In the genomic region with DNA sequence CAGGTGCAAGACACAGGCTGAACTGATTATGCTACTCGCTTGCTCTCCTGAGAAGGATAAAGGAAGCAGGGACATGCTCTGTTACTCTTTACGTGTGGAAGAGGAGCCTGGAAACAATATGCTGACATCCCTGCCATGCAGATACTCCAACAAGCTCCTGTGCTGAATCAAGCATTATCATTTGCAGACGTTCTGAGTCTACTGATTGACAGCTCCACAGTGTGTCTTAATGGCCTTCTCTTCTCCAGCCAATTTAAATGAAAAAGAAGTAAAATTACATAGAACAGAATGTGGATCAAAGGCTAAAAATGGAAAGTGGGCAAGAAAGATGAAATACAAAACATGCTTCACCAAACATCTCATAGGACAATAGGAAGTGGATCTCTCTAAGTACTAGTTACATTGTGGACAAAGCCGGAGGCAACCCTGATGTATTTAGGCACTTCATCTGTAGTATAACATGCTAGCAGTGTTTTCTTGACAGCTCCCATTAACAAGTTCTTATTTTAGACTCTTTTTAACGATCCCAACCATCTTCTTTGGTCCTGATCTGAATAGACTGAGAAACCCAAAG, we compare ENCODE assay signal across 34 mouse cellular contexts. TPM values are rescaled to one million over a fixed set of nuclear protein-coding genes. Genes with fewer than 3 reads are reported as not detected.
DNase-seq lines count a peak whose midpoint lies in the region; ATAC-seq and TF ChIP-seq lines count a peak whose summit lies in the region.
"Had no signal": no experiment of that assay in that cellular context is flagged by ENCODE, and none has a peak within 500 bp of the region (broad histone marks: within the 10 kb centered on the region; RNA-seq: fewer than 3 reads in every experiment).

No protein-coding gene starts in this region.

- no peaks in the 10 kb centered on the region for H3K36me3 ChIP-seq in embryonic facial prominence, embryonic 11.5 days (replicated peaks; ENCODE audit: control insufficient read depth, insufficient read depth, low read depth, low read length)
- no peaks in the 10 kb centered on the region for H3K36me3 ChIP-seq in embryonic facial prominence, embryonic 10.5 days (replicated peaks)
- no peaks in the 10 kb centered on the region for H3K36me3 ChIP-seq in forebrain, embryonic 14.5 days (ENCODE audit: control insufficient read depth, insufficient read depth, low read length)
- H3K36me3 ChIP-seq in forebrain, embryonic 10.5 days (replicated peaks): no peaks in the 10 kb centered on the region
- H3K36me3 ChIP-seq in midbrain, embryonic 11.5 days (ENCODE audit: control insufficient read depth, insufficient read depth, low read length): no peaks in the 10 kb centered on the region
- H3K36me3 ChIP-seq in midbrain, postnatal 0 days (ENCODE audit: insufficient read depth, low read length): no peaks in the 10 kb centered on the region
- no peaks in the 10 kb centered on the region for H3K36me3 ChIP-seq in forebrain, embryonic 15.5 days
- H3K36me3 ChIP-seq: embryonic facial prominence, embryonic 13.5 days; G1E; heart, embryonic 10.5 days; heart, embryonic 13.5 days; hindbrain, embryonic 13.5 days; intestine, embryonic 15.5 days had no signal

- ATAC-seq in embryonic facial prominence, embryonic 11.5 days (replicated peaks; ENCODE audit: insufficient number of reproducible peaks, low FRiP score, low TSS enrichment, low read depth): no peak
- ATAC-seq in forebrain, embryonic 14.5 days: peak; percentile 52
- no peak for ATAC-seq in midbrain, embryonic 11.5 days (ENCODE audit: low FRiP score)
- no peak for ATAC-seq in midbrain, postnatal 0 days (ENCODE audit: low FRiP score)
- peak; percentile 46; the same call in 1 of the 2 replicates for ATAC-seq in forebrain, embryonic 15.5 days (replicated peaks)
- no peak for ATAC-seq in CD4-positive, CD25-positive, alpha-beta regulatory T cell, adult 4 months
- ATAC-seq: hindbrain, embryonic 16.5 days; intestine, embryonic 15.5 days; Patski had no signal

- no peaks in the 10 kb centered on the region for H3K9me3 ChIP-seq in embryonic facial prominence, embryonic 11.5 days (replicated peaks; ENCODE audit: control insufficient read depth, low read length)
- no peaks in the 10 kb centered on the region for H3K9me3 ChIP-seq in embryonic facial prominence, embryonic 10.5 days
- H3K9me3 ChIP-seq in forebrain, embryonic 14.5 days (replicated peaks; ENCODE audit: control insufficient read depth, low read length): no peaks in the 10 kb centered on the region
- H3K9me3 ChIP-seq in forebrain, embryonic 10.5 days: no peaks in the 10 kb centered on the region
- H3K9me3 ChIP-seq in midbrain, embryonic 11.5 days (ENCODE audit: control insufficient read depth, low read length): no peaks in the 10 kb centered on the region
- no peaks in the 10 kb centered on the region for H3K9me3 ChIP-seq in midbrain, postnatal 0 days (ENCODE audit: low read length)
- no peaks in the 10 kb centered on the region for H3K9me3 ChIP-seq in forebrain, embryonic 15.5 days
- H3K9me3 ChIP-seq: embryonic facial prominence, embryonic 13.5 days; G1E; heart, embryonic 10.5 days; heart, embryonic 13.5 days; hindbrain, embryonic 13.5 days; intestine, embryonic 15.5 days had no signal

- H3K27ac ChIP-seq in embryonic facial prominence, embryonic 11.5 days (replicated peaks; ENCODE audit: low read depth, low read length): no peak overlapping the region
- H3K27ac ChIP-seq in embryonic facial prominence, embryonic 10.5 days (replicated peaks): no peak overlapping the region
- no peak overlapping the region for H3K27ac ChIP-seq in forebrain, embryonic 14.5 days (ENCODE audit: low read depth, low read length)
- H3K27ac ChIP-seq in forebrain, embryonic 10.5 days: no peak overlapping the region
- H3K27ac ChIP-seq in midbrain, embryonic 11.5 days (ENCODE audit: low read depth, low read length): no peak overlapping the region
- H3K27ac ChIP-seq in midbrain, postnatal 0 days (ENCODE audit: low read depth, low read length): no peak overlapping the region
- no peak overlapping the region for H3K27ac ChIP-seq in forebrain, embryonic 15.5 days (replicated peaks)
- H3K27ac ChIP-seq: embryonic facial prominence, embryonic 13.5 days; heart, adult 2 months; heart, embryonic 10.5 days; heart, embryonic 13.5 days; hindbrain, embryonic 13.5 days; intestine, embryonic 15.5 days had no signal

- H3K4me2 ChIP-seq in embryonic facial prominence, embryonic 11.5 days (ENCODE audit: low read depth, low read length): no peak overlapping the region
- no peak overlapping the region for H3K4me2 ChIP-seq in forebrain, embryonic 14.5 days (ENCODE audit: low read length)
- no peak overlapping the region for H3K4me2 ChIP-seq in midbrain, embryonic 11.5 days
- H3K4me2 ChIP-seq in midbrain, postnatal 0 days (ENCODE audit: low read depth, low read length, poor library complexity, severe bottlenecking): no peak overlapping the region
- H3K4me2 ChIP-seq in forebrain, embryonic 15.5 days (replicated peaks): no peak overlapping the region
- H3K4me2 ChIP-seq: embryonic facial prominence, embryonic 13.5 days; heart, embryonic 13.5 days; hindbrain, embryonic 13.5 days; intestine, embryonic 15.5 days had no signal

- H3K9ac ChIP-seq in embryonic facial prominence, embryonic 11.5 days (replicated peaks; ENCODE audit: low read length): no peak overlapping the region
- H3K9ac ChIP-seq in forebrain, embryonic 14.5 days (ENCODE audit: low read length): no peak overlapping the region
- H3K9ac ChIP-seq in midbrain, embryonic 11.5 days (ENCODE audit: low read length): no peak overlapping the region
- no peak overlapping the region for H3K9ac ChIP-seq in midbrain, postnatal 0 days (replicated peaks; ENCODE audit: low read length, poor library complexity, severe bottlenecking)
- H3K9ac ChIP-seq in forebrain, embryonic 15.5 days (replicated peaks): no peak overlapping the region
- H3K9ac ChIP-seq: embryonic facial prominence, embryonic 13.5 days; heart, embryonic 13.5 days; hindbrain, embryonic 13.5 days; intestine, embryonic 15.5 days had no signal

- DNase-seq in embryonic facial prominence, embryonic 11.5 days (ENCODE audit: low spot score): peak; percentile 6
- DNase-seq in embryonic facial prominence, embryonic 10.5 days (ENCODE audit: low spot score): no peak
- peak; percentile 32 for DNase-seq in forebrain, embryonic 14.5 days (ENCODE audit: low spot score)
- DNase-seq in forebrain, embryonic 10.5 days (ENCODE audit: extremely low spot score, low spot score): no peak
- DNase-seq in midbrain, embryonic 11.5 days (ENCODE audit: low spot score, missing footprints): peak; percentile 83
- DNase-seq in midbrain, postnatal 0 days (ENCODE audit: low spot score): no peak
- DNase-seq: adrenal gland, postnatal 10 days; adrenal gland, postnatal 36 days; cerebellum, adult 11-12 months; cerebellum, adult 8-10 months; cerebellum, postnatal 10 days; gastrocnemius, postnatal 10 days; gastrocnemius, postnatal 36 days; heart, adult 2 months; heart, postnatal 14 days; heart, postnatal 4 days; kidney, adult 11 months; kidney, adult 8-10 months had no signal

- H3K4me3 ChIP-seq in embryonic facial prominence, embryonic 11.5 days (ENCODE audit: low read depth, low read length): no peak overlapping the region
- H3K4me3 ChIP-seq in embryonic facial prominence, embryonic 10.5 days: no peak overlapping the region
- no peak overlapping the region for H3K4me3 ChIP-seq in forebrain, embryonic 14.5 days (ENCODE audit: low read depth, low read length)
- no peak overlapping the region for H3K4me3 ChIP-seq in forebrain, embryonic 10.5 days
- H3K4me3 ChIP-seq in midbrain, embryonic 11.5 days (ENCODE audit: low read depth, low read length): no peak overlapping the region
- H3K4me3 ChIP-seq in midbrain, postnatal 0 days (ENCODE audit: low read depth, low read length): no peak overlapping the region
- H3K4me3 ChIP-seq in forebrain, embryonic 15.5 days: no peak overlapping the region
- H3K4me3 ChIP-seq: embryonic facial prominence, embryonic 13.5 days; erythroblast, embryonic 14.5 days; heart, adult 2 months; heart, embryonic 10.5 days; heart, embryonic 13.5 days; hindbrain, embryonic 13.5 days; intestine, embryonic 15.5 days had no signal

- no peaks in the 10 kb centered on the region for H3K4me1 ChIP-seq in embryonic facial prominence, embryonic 11.5 days (ENCODE audit: control insufficient read depth, insufficient read depth, low read length)
- no peaks in the 10 kb centered on the region for H3K4me1 ChIP-seq in embryonic facial prominence, embryonic 10.5 days
- no peaks in the 10 kb centered on the region for H3K4me1 ChIP-seq in forebrain, embryonic 14.5 days (ENCODE audit: control insufficient read depth, insufficient read depth, low read length)
- no peaks in the 10 kb centered on the region for H3K4me1 ChIP-seq in forebrain, embryonic 10.5 days
- no peaks in the 10 kb centered on the region for H3K4me1 ChIP-seq in midbrain, embryonic 11.5 days (ENCODE audit: control insufficient read depth, insufficient read depth, low read length)
- H3K4me1 ChIP-seq in midbrain, postnatal 0 days (ENCODE audit: insufficient read depth, low read length): no peaks in the 10 kb centered on the region
- H3K4me1 ChIP-seq in forebrain, embryonic 15.5 days: no peaks in the 10 kb centered on the region
- H3K4me1 ChIP-seq: embryonic facial prominence, embryonic 13.5 days; heart, embryonic 10.5 days; heart, embryonic 13.5 days; hindbrain, embryonic 13.5 days; intestine, embryonic 15.5 days had no signal

- TF ChIP-seq CTCF in midbrain, postnatal 0 days (IDR thresholded peaks at IDR 0.05): no peak

- WGBS in embryonic facial prominence, embryonic 11.5 days: 51% methylated on average over 5 of the region's 5 CpGs
- 58% methylated on average over 5 of the region's 5 CpGs for WGBS in embryonic facial prominence, embryonic 10.5 days
- 38% methylated on average over 5 of the region's 5 CpGs for WGBS in forebrain, embryonic 14.5 days
- WGBS in forebrain, embryonic 10.5 days: 58% methylated on average over 5 of the region's 5 CpGs
- 56% methylated on average over 5 of the region's 5 CpGs for WGBS in midbrain, embryonic 11.5 days
- WGBS in midbrain, postnatal 0 days: 49% methylated on average over 5 of the region's 5 CpGs
- WGBS in forebrain, embryonic 15.5 days: 35% methylated on average over 5 of the region's 5 CpGs

- H3K27me3 ChIP-seq in embryonic facial prominence, embryonic 11.5 days (ENCODE audit: control insufficient read depth, insufficient read depth, low read length): no peaks in the 10 kb centered on the region
- no peaks in the 10 kb centered on the region for H3K27me3 ChIP-seq in embryonic facial prominence, embryonic 10.5 days (replicated peaks; ENCODE audit: low read depth, poor library complexity, severe bottlenecking)
- H3K27me3 ChIP-seq in forebrain, embryonic 14.5 days (replicated peaks; ENCODE audit: control insufficient read depth, insufficient read depth, low read length): no peaks in the 10 kb centered on the region
- H3K27me3 ChIP-seq in forebrain, embryonic 10.5 days (ENCODE audit: poor library complexity, severe bottlenecking): no peaks in the 10 kb centered on the region
- H3K27me3 ChIP-seq in midbrain, embryonic 11.5 days (ENCODE audit: control insufficient read depth, insufficient read depth, low read length): no peaks in the 10 kb centered on the region
- H3K27me3 ChIP-seq in midbrain, postnatal 0 days (ENCODE audit: insufficient read depth, low read length): no peaks in the 10 kb centered on the region
- H3K27me3 ChIP-seq in forebrain, embryonic 15.5 days: no peaks in the 10 kb centered on the region
- H3K27me3 ChIP-seq: CH12.LX; embryonic facial prominence, embryonic 13.5 days; heart, embryonic 13.5 days; hindbrain, embryonic 13.5 days; intestine, embryonic 15.5 days; Patski had no signal

RNA-seq across cellular contexts. Expression of gene Pdha2, which starts 32.7 kb away (rescaled TPM):
- polyA plus RNA-seq in embryonic facial prominence, embryonic 11.5 days (2014; fragmentation: Nextera tagmentation; extraction: Ambion mirVana): not detected in 2 replicates
- not detected in 2 replicates for polyA plus RNA-seq in embryonic facial prominence, embryonic 10.5 days (2016; fragmentation: Nextera tagmentation; extraction: Ambion mirVana)
- not detected in 2 replicates for polyA plus RNA-seq in forebrain, embryonic 14.5 days (2014; fragmentation: Nextera tagmentation; extraction: Ambion mirVana)
- not detected in 2 replicates for polyA plus RNA-seq in forebrain, embryonic 10.5 days (2016; fragmentation: Nextera tagmentation; extraction: Ambion mirVana)
- not detected in 2 replicates for polyA plus RNA-seq in midbrain, embryonic 11.5 days (2014; fragmentation: Nextera tagmentation; extraction: Ambion mirVana)
- not detected in 2 replicates for total RNA-seq in midbrain, postnatal 0 days (2014; rRNA removed)
- not detected in 2 replicates for polyA plus RNA-seq in midbrain, postnatal 0 days (2015; fragmentation: Nextera tagmentation; extraction: Ambion mirVana)
- polyA plus RNA-seq in forebrain, embryonic 15.5 days (2015; fragmentation: Nextera tagmentation; extraction: Ambion mirVana): not detected in 2 replicates
- polyA plus RNA-seq in CD4-positive, CD25-positive, alpha-beta regulatory T cell, adult 4 months (2017; shearing (Covaris generic)): not detected
- total RNA-seq: adrenal gland, adult 18-20 months; adrenal gland, postnatal 10 days; adrenal gland, postnatal 36 days; gastrocnemius, adult 18-20 months; gastrocnemius, postnatal 10 days; gastrocnemius, postnatal 36 days; granulocyte monocyte progenitor cell, adult 5-6 weeks; heart, adult 2 months; heart, postnatal 14 days; heart, postnatal 4 days had no signal
- polyA plus RNA-seq: embryonic facial prominence, embryonic 13.5 days; erythroblast, embryonic 14.5 days; G1E; heart, adult 2 months; heart, embryonic 10.5 days; heart, embryonic 13.5 days; heart, embryonic 16.5 days; hindbrain, embryonic 13.5 days; hindbrain, embryonic 16.5 days; intestine, embryonic 15.5 days; Patski had no signal

Comparison
In these comparisons a context has a peak if more than half of its experiments do, and no peak if none do; other contexts are left out.
1. DNase-seq: peak in embryonic facial prominence, embryonic 11.5 days (single experiment), forebrain, embryonic 14.5 days (single experiment) and midbrain, embryonic 11.5 days (single experiment); none in embryonic facial prominence, embryonic 10.5 days (single experiment), forebrain, embryonic 10.5 days (single experiment) and midbrain, postnatal 0 days (single experiment).
2. ATAC-seq: peak in forebrain, embryonic 14.5 days (single experiment) and forebrain, embryonic 15.5 days (single experiment); none in embryonic facial prominence, embryonic 11.5 days (single experiment), midbrain, embryonic 11.5 days (single experiment), midbrain, postnatal 0 days (single experiment) and CD4-positive, CD25-positive, alpha-beta regulatory T cell, adult 4 months (single experiment).